Comparison of ENCODE assay signal across 8 mouse cellular contexts in the genomic region with DNA sequence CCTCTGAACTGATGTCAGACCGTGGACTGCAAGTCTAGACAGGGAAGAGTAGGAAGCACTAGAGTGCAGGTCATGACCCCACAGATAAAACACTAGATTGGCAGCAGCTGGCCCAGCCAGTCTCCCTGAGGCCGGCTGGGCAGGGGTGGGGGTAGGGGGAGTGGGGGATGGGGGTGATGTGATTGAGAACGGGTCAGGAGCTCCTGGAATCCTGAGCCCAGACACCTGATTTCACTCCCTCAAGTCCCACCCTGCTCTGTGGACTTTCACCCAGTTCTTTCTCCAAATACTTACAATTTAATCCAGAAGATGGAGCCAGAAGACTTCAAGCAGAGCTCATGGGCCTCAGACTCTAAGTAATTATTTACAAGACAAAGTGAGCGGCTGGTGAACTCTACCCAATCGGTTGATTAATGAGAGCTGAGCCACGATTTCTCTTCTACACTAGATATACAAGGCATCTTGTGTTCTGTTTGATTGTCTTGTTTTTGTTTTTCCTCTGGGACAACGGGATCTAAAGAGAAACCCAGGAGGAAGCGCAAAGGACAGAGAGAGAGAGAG. TPM values are rescaled to one million over a fixed set of nuclear protein-coding genes. Genes with fewer than 3 reads are reported as not detected.
A peak's percentile ranks its signal among the peaks of the same experiment; 100 is the strongest.
DNase-seq lines count a peak whose midpoint lies in the region; ATAC-seq and TF ChIP-seq lines count a peak whose summit lies in the region.

No protein-coding gene starts in this region.

- H3K4me3 ChIP-seq in ES-Bruce4 (ENCODE audit: low read depth, low read length): no peak overlapping the region
- H3K4me3 ChIP-seq in hindbrain, embryonic 13.5 days: no peak overlapping the region
- no peak overlapping the region for H3K4me3 ChIP-seq in liver, embryonic 11.5 days (ENCODE audit: low read depth, low read length)

- 0 out of 2 replicates have a peak overlapping the region, but pooled peaks have one; percentile 2 for H3K4me2 ChIP-seq in hindbrain, embryonic 13.5 days
- no peak overlapping the region for H3K4me2 ChIP-seq in liver, embryonic 11.5 days

- no peaks in the 10 kb centered on the region for H3K9me3 ChIP-seq in ES-Bruce4 (replicated peaks; ENCODE audit: control insufficient read depth, insufficient read depth, low read length, poor library complexity, severe bottlenecking)
- H3K9me3 ChIP-seq in hindbrain, embryonic 13.5 days: no peaks in the 10 kb centered on the region
- no peaks in the 10 kb centered on the region for H3K9me3 ChIP-seq in liver, embryonic 11.5 days (ENCODE audit: control insufficient read depth, low read length)

- peak; percentile 64 for DNase-seq in brain, adult 2 months (ENCODE audit: low read depth, low spot score)
- no peak for DNase-seq in liver, embryonic 11.5 days (ENCODE audit: low spot score)
- DNase-seq in retina, postnatal 1 day: peak; percentile 66
- DNase-seq in testis, postnatal 10 days (ENCODE audit: low spot score): no peak
- no peak for DNase-seq in urinary bladder, adult 2 months (ENCODE audit: low spot score)
- DNase-seq in left cerebral cortex, adult 11 months (ENCODE audit: low spot score): no peak

- 7% methylated on average over 8 of the region's 8 CpGs for WGBS in hindbrain, embryonic 13.5 days
- WGBS in liver, embryonic 11.5 days: 16% methylated on average over 8 of the region's 8 CpGs

- H3K27me3 ChIP-seq in ES-Bruce4 (ENCODE audit: control insufficient read depth, insufficient read depth, low read length, poor library complexity, severe bottlenecking): no peaks in the 10 kb centered on the region
- H3K27me3 ChIP-seq in hindbrain, embryonic 13.5 days: peaks cover 12% of the 10 kb centered on the region; the same call in 1 of the 2 replicates
- no peaks in the 10 kb centered on the region for H3K27me3 ChIP-seq in liver, embryonic 11.5 days (replicated peaks; ENCODE audit: control insufficient read depth, insufficient read depth, low read length)

- no peaks in the 10 kb centered on the region for H3K36me3 ChIP-seq in ES-Bruce4 (ENCODE audit: control insufficient read depth, insufficient read depth, low read length, poor library complexity, severe bottlenecking)
- H3K36me3 ChIP-seq in hindbrain, embryonic 13.5 days: no peaks in the 10 kb centered on the region
- H3K36me3 ChIP-seq in liver, embryonic 11.5 days (ENCODE audit: control insufficient read depth, insufficient read depth, low read length): no peaks in the 10 kb centered on the region

- ATAC-seq in hindbrain, embryonic 13.5 days (ENCODE audit: low FRiP score): peak; percentile 54; the same call in 1 of the 2 replicates
- peak; percentile 72 for ATAC-seq in liver, embryonic 11.5 days (replicated peaks; ENCODE audit: low FRiP score)

- H3K9ac ChIP-seq in ES-Bruce4 (ENCODE audit: low read depth, poor library complexity, severe bottlenecking): peak overlapping the region; percentile 57
- no peak overlapping the region for H3K9ac ChIP-seq in hindbrain, embryonic 13.5 days
- H3K9ac ChIP-seq in liver, embryonic 11.5 days (ENCODE audit: low read depth, low read length): no peak overlapping the region

- no peak for TF ChIP-seq POLR2A in ES-Bruce4 (IDR thresholded peaks at IDR 0.05; ENCODE audit: insufficient read depth, low read length)

- no peak for TF ChIP-seq CTCF in ES-Bruce4 (IDR thresholded peaks at IDR 0.05; ENCODE audit: low read depth, low read length)

- TF ChIP-seq EP300 in ES-Bruce4 (IDR thresholded peaks at IDR 0.05; ENCODE audit: insufficient read depth, low read depth, low read length): peak; percentile 43; the same call in 1 of the 2 replicates

- H3K4me1 ChIP-seq in ES-Bruce4 (ENCODE audit: control insufficient read depth, insufficient read depth, low read length): no peaks in the 10 kb centered on the region
- peaks cover 8% of the 10 kb centered on the region for H3K4me1 ChIP-seq in hindbrain, embryonic 13.5 days (replicated peaks)
- no peaks in the 10 kb centered on the region for H3K4me1 ChIP-seq in liver, embryonic 11.5 days (replicated peaks; ENCODE audit: control insufficient read depth, insufficient read depth, low read length)

- peak overlapping the region; percentile 85 for H3K27ac ChIP-seq in ES-Bruce4 (ENCODE audit: insufficient read depth, low read length)
- H3K27ac ChIP-seq in hindbrain, embryonic 13.5 days: no peak overlapping the region
- H3K27ac ChIP-seq in liver, embryonic 11.5 days (ENCODE audit: low read depth, low read length): no peak overlapping the region

RNA-seq across cellular contexts. Expression of a gene that starts 7.7 kb away (rescaled TPM):
- 5.0 and 5.1 TPM in 2 replicates for polyA plus RNA-seq in ES-Bruce4 (2011; ENCODE audit: insufficient read depth, insufficient read length, low read depth, missing spikeins)
- polyA plus RNA-seq in hindbrain, embryonic 13.5 days (2015; fragmentation: Nextera tagmentation; extraction: Ambion mirVana): 0.78 and 1.3 TPM in 2 replicates
- 1.7 and 2.0 TPM in 2 replicates for polyA plus RNA-seq in liver, embryonic 11.5 days (2014; fragmentation: Nextera tagmentation; extraction: Ambion mirVana)
- 15.7 and 18.8 TPM in 2 replicates for polyA plus RNA-seq in urinary bladder, adult 2 months (2012; rRNA removed)

Comparison
In these comparisons a context has a peak if more than half of its experiments do, and no peak if none do; other contexts are left out.
1. DNase-seq: peak in brain, adult 2 months (single experiment) and retina, postnatal 1 day (single experiment); none in liver, embryonic 11.5 days (single experiment), testis, postnatal 10 days (single experiment), urinary bladder, adult 2 months (single experiment) and left cerebral cortex, adult 11 months (single experiment).